Mouse (Mus musculus): ENCODE data around the gene Sptbn2. TPM values are rescaled to one million over a fixed set of nuclear protein-coding genes. Genes with fewer than 3 reads are reported as not detected.
A peak's percentile ranks its signal among the peaks of the same experiment; 100 is the strongest.

Sptbn2 gene
- polyA plus RNA-seq, 1 experiment, result 0.23 TPM

- no peak for DNase-seq
- no peak overlapping the region for H3K4me3 ChIP-seq (ENCODE audit: control insufficient read depth, insufficient read depth, low read length)
- no peaks in the 10 kb centered on the region; the same call in 1 of the 2 replicates for H3K4me1 ChIP-seq (replicated peaks; ENCODE audit: control insufficient read depth, insufficient read depth, low read length)
- H3K36me3 ChIP-seq (ENCODE audit: control insufficient read depth, insufficient read depth, low read length), result peaks cover 85% of the 10 kb centered on the region
- TF ChIP-seq POLR2A (IDR thresholded peaks at IDR 0.05; ENCODE audit: control insufficient read depth, extremely low read depth, insufficient read depth, low read length, poor library complexity), result no peak
- TF ChIP-seq CTCF (IDR thresholded peaks at IDR 0.05; ENCODE audit: borderline replicate concordance, control insufficient read depth, extremely low read depth, insufficient read depth, low read length, poor library complexity), result no peak
- no peak overlapping the region for H3K27ac ChIP-seq (ENCODE audit: control insufficient read depth, insufficient read depth, low read length)
- no peaks in the 10 kb centered on the region for H3K27me3 ChIP-seq (ENCODE audit: control insufficient read depth, insufficient read depth, low read length)
- 91% methylated on average over 2 of the region's 2 CpGs for WGBS
Observed at GRCm38 (mm10) chr19:4782891-4783290, 71.9 kb downstream of the Sptbn2 start.

- Histone ChIP-seq H3K27me3 (ENCODE audit: control insufficient read depth, insufficient read depth, low read length) (no peaks in the 10 kb centered on the region), H3K4me1 (replicated peaks; ENCODE audit: control insufficient read depth, insufficient read depth, low read length) (no peaks in the 10 kb centered on the region; the same call in none of the 2 replicates), H3K4me3 (ENCODE audit: control insufficient read depth, insufficient read depth, low read length) (no peak overlapping the region), H3K36me3 (ENCODE audit: control insufficient read depth, insufficient read depth, low read length) (peaks cover 80% of the 10 kb centered on the region), H3K27ac (ENCODE audit: control insufficient read depth, insufficient read depth, low read length) (peak overlapping the region; percentile 25; the same call in 1 of the 2 replicates)
- 84% methylated on average over 7 of the region's 7 CpGs for WGBS
- no peak for TF ChIP-seq POLR2A (IDR thresholded peaks at IDR 0.05; ENCODE audit: control insufficient read depth, extremely low read depth, insufficient read depth, low read length, poor library complexity)
- TF ChIP-seq CTCF (IDR thresholded peaks at IDR 0.05; ENCODE audit: borderline replicate concordance, control insufficient read depth, extremely low read depth, insufficient read depth, low read length, poor library complexity), result no peak
- DNase-seq, result no peak
Observed at GRCm38 (mm10) chr19:4785206-4785605, 74.2 kb downstream of the Sptbn2 start.

GRCm38 (mm10) chr19:4786313-4786712, 75.3 kb downstream of the Sptbn2 start:
- H3K36me3 ChIP-seq (ENCODE audit: control insufficient read depth, insufficient read depth, low read length), result peaks cover 82% of the 10 kb centered on the region
- 95% methylated on average over 2 of the region's 2 CpGs for WGBS
- no peak overlapping the region for H3K27ac ChIP-seq (ENCODE audit: control insufficient read depth, insufficient read depth, low read length)
- TF ChIP-seq POLR2A (IDR thresholded peaks at IDR 0.05; ENCODE audit: control insufficient read depth, extremely low read depth, insufficient read depth, low read length, poor library complexity) (no peak), CTCF (IDR thresholded peaks at IDR 0.05; ENCODE audit: borderline replicate concordance, control insufficient read depth, extremely low read depth, insufficient read depth, low read length, poor library complexity) (no peak)
- DNase-seq, result no peak
- H3K27me3 ChIP-seq (ENCODE audit: control insufficient read depth, insufficient read depth, low read length), result no peaks in the 10 kb centered on the region
- H3K4me1 ChIP-seq (replicated peaks; ENCODE audit: control insufficient read depth, insufficient read depth, low read length), result peaks cover 2% of the 10 kb centered on the region
- H3K4me3 ChIP-seq (ENCODE audit: control insufficient read depth, insufficient read depth, low read length), result no peak overlapping the region

- Histone ChIP-seq H3K4me1 (replicated peaks; ENCODE audit: control insufficient read depth, insufficient read depth, low read length) (peaks cover 5% of the 10 kb centered on the region; the same call in 1 of the 2 replicates), H3K4me3 (ENCODE audit: control insufficient read depth, insufficient read depth, low read length) (peak overlapping the region; percentile 78), H3K36me3 (ENCODE audit: control insufficient read depth, insufficient read depth, low read length) (peaks cover 25% of the 10 kb centered on the region), H3K27me3 (ENCODE audit: control insufficient read depth, insufficient read depth, low read length) (no peaks in the 10 kb centered on the region), H3K27ac (ENCODE audit: control insufficient read depth, insufficient read depth, low read length) (peak overlapping the region; percentile 38; the same call in 1 of the 2 replicates)
- no peak for TF ChIP-seq CTCF (IDR thresholded peaks at IDR 0.05; ENCODE audit: borderline replicate concordance, control insufficient read depth, extremely low read depth, insufficient read depth, low read length, poor library complexity)
- no peak for TF ChIP-seq POLR2A (IDR thresholded peaks at IDR 0.05; ENCODE audit: control insufficient read depth, extremely low read depth, insufficient read depth, low read length, poor library complexity)
- under 1% methylated on average over 16 of the region's 16 CpGs for WGBS
- DNase-seq, result no peak
Observed at GRCm38 (mm10) chr19:4793281-4793830, 82.4 kb downstream of the Sptbn2 start.

GRCm38 (mm10) chr19:4793831-4794422, 83.0 kb downstream of the Sptbn2 start, which contains the start of gene Rbm4:
Gene Rbm4 (minus strand): TSS chr19:4793901.
- peak within 1 kb of the TSS; percentile 78 for H3K4me3 ChIP-seq (ENCODE audit: control insufficient read depth, insufficient read depth, low read length)
- H3K27ac ChIP-seq (ENCODE audit: control insufficient read depth, insufficient read depth, low read length), result peak within 1 kb of the TSS; percentile 38; the same call in 1 of the 2 replicates
- H3K36me3 ChIP-seq (ENCODE audit: control insufficient read depth, insufficient read depth, low read length), result peaks cover 27% of the 10 kb centered on the region
- DNase-seq, result peak; percentile 98
- H3K4me1 ChIP-seq (replicated peaks; ENCODE audit: control insufficient read depth, insufficient read depth, low read length), result peaks cover 5% of the 10 kb centered on the region; the same call in 1 of the 2 replicates
- TF ChIP-seq POLR2A (IDR thresholded peaks at IDR 0.05; ENCODE audit: control insufficient read depth, extremely low read depth, insufficient read depth, low read length, poor library complexity) (peak; percentile 64; the same call in 1 of the 2 replicates), CTCF (IDR thresholded peaks at IDR 0.05; ENCODE audit: borderline replicate concordance, control insufficient read depth, extremely low read depth, insufficient read depth, low read length, poor library complexity) (no peak)
- under 1% methylated on average over 31 of the region's 31 CpGs for WGBS
- H3K27me3 ChIP-seq (ENCODE audit: control insufficient read depth, insufficient read depth, low read length), result no peaks in the 10 kb centered on the region

GRCm38 (mm10) chr19:4795929-4796328, 85.0 kb downstream of the Sptbn2 start:
- no peak overlapping the region for H3K27ac ChIP-seq (ENCODE audit: control insufficient read depth, insufficient read depth, low read length)
- H3K4me1 ChIP-seq (replicated peaks; ENCODE audit: control insufficient read depth, insufficient read depth, low read length), result 0 out of 2 replicates have a peak, but pooled peaks cover 5% of the 10 kb centered on the region
- H3K27me3 ChIP-seq (ENCODE audit: control insufficient read depth, insufficient read depth, low read length), result no peaks in the 10 kb centered on the region
- WGBS, result 72% methylated on average over 1 of the region's 1 CpGs
- no peak overlapping the region for H3K4me3 ChIP-seq (ENCODE audit: control insufficient read depth, insufficient read depth, low read length)
- TF ChIP-seq CTCF (IDR thresholded peaks at IDR 0.05; ENCODE audit: borderline replicate concordance, control insufficient read depth, extremely low read depth, insufficient read depth, low read length, poor library complexity) (no peak), POLR2A (IDR thresholded peaks at IDR 0.05; ENCODE audit: control insufficient read depth, extremely low read depth, insufficient read depth, low read length, poor library complexity) (no peak)
- peaks cover 32% of the 10 kb centered on the region for H3K36me3 ChIP-seq (ENCODE audit: control insufficient read depth, insufficient read depth, low read length)
- no peak for DNase-seq
